Comparison of ENCODE assay signal across 8 mouse cellular contexts in the genomic region with DNA sequence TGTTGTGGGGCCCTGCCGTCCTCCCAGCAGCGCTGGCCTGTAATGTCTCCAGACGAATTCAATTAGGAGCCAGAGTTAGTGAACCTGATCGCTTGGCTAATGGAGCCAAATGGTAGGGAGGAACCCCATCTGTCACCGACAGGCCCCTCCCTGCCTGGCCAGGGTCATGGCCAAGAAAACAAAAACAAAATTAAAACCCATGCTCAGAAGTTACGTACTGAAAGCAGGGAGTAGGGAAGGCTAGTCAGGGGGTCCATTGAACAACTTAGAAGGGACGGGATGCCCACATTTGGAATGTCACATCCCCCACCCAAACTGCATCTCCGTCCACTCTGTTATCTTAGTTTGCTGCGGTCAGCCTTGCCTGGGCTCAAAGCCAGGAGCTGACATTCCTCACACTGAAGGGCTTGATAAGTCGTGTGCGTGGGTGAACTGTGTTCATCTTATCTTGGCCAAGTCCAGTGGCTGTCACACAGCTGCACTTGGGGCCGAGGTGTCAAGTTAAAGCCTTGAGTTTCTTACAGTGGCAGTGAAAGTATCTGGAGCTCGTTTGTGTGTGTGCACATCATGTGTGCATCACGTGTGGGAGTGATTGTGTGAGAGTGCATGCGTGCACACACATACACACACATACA. TPM values are rescaled to one million over a fixed set of nuclear protein-coding genes. Genes with fewer than 3 reads are reported as not detected.
A peak's percentile ranks its signal among the peaks of the same experiment; 100 is the strongest.
DNase-seq lines count a peak whose midpoint lies in the region; ATAC-seq lines count a peak whose summit lies in the region.

No protein-coding gene starts in this region.

- peaks cover 19% of the 10 kb centered on the region for H3K4me1 ChIP-seq in neural tube, embryonic 15.5 days
- peaks cover 5% of the 10 kb centered on the region for H3K4me1 ChIP-seq in embryonic facial prominence, embryonic 11.5 days (ENCODE audit: control insufficient read depth, insufficient read depth, low read length)

- no peak for ATAC-seq in neural tube, embryonic 15.5 days (ENCODE audit: low FRiP score)
- ATAC-seq in embryonic facial prominence, embryonic 11.5 days (replicated peaks; ENCODE audit: insufficient number of reproducible peaks, low FRiP score, low TSS enrichment, low read depth) = peak; percentile 76; the same call in 1 of the 2 replicates

- no peak overlapping the region for H3K4me3 ChIP-seq in neural tube, embryonic 15.5 days (replicated peaks)
- no peak overlapping the region for H3K4me3 ChIP-seq in embryonic facial prominence, embryonic 11.5 days (ENCODE audit: low read depth, low read length)

- no peak overlapping the region for H3K9ac ChIP-seq in neural tube, embryonic 15.5 days (replicated peaks)
- H3K9ac ChIP-seq in embryonic facial prominence, embryonic 11.5 days (replicated peaks; ENCODE audit: low read length) = no peak overlapping the region

- H3K36me3 ChIP-seq in neural tube, embryonic 15.5 days = no peaks in the 10 kb centered on the region
- H3K36me3 ChIP-seq in embryonic facial prominence, embryonic 11.5 days (replicated peaks; ENCODE audit: control insufficient read depth, insufficient read depth, low read depth, low read length) = no peaks in the 10 kb centered on the region

- H3K27ac ChIP-seq in neural tube, embryonic 15.5 days (replicated peaks) = no peak overlapping the region
- H3K27ac ChIP-seq in embryonic facial prominence, embryonic 11.5 days (replicated peaks; ENCODE audit: low read depth, low read length) = no peak overlapping the region

- 39% methylated on average over 15 of the region's 15 CpGs for WGBS in neural tube, embryonic 15.5 days
- 31% methylated on average over 15 of the region's 15 CpGs for WGBS in embryonic facial prominence, embryonic 11.5 days

- intact Hi-C loops in heart, postnatal 36 days (cut with DNase I) = no loop called here
- intact Hi-C loops in left cerebral cortex, postnatal 14 days (cut with DNase I) = no loop called here

- no peaks in the 10 kb centered on the region for H3K9me3 ChIP-seq in neural tube, embryonic 15.5 days (replicated peaks)
- H3K9me3 ChIP-seq in embryonic facial prominence, embryonic 11.5 days (replicated peaks; ENCODE audit: control insufficient read depth, low read length) = no peaks in the 10 kb centered on the region

- H3K4me2 ChIP-seq in neural tube, embryonic 15.5 days = no peak overlapping the region
- H3K4me2 ChIP-seq in embryonic facial prominence, embryonic 11.5 days (ENCODE audit: low read depth, low read length) = no peak overlapping the region

- no peaks in the 10 kb centered on the region; the same call in 1 of the 2 replicates for H3K27me3 ChIP-seq in neural tube, embryonic 15.5 days (replicated peaks)
- H3K27me3 ChIP-seq in embryonic facial prominence, embryonic 11.5 days (ENCODE audit: control insufficient read depth, insufficient read depth, low read length) = no peaks in the 10 kb centered on the region

- DNase-seq in neural tube, embryonic 10.5 days (ENCODE audit: extremely low spot score, low spot score) = peak; percentile 29
- peak; percentile 81 for DNase-seq in embryonic facial prominence, embryonic 11.5 days (ENCODE audit: low spot score)
- peak; percentile 33 to 50 for DNase-seq in heart, postnatal 36 days
- DNase-seq in lung, postnatal 14 days = peak; percentile 8
- DNase-seq in left cerebral cortex, postnatal 14 days (ENCODE audit: low spot score in 2 of 2) = no peak
- DNase-seq in layer of hippocampus, adult 9-10 months (ENCODE audit: low spot score) = no peak
- DNase-seq in frontal cortex, postnatal 10 days (ENCODE audit: low spot score in 2 of 2) = no peak

RNA-seq across cellular contexts. Expression of gene Scn5a, which starts 53.2 kb away (rescaled TPM):
- 0.31 and 0.46 TPM in 2 replicates for polyA plus RNA-seq in neural tube, embryonic 15.5 days (2015; fragmentation: Nextera tagmentation; extraction: Ambion mirVana)
- polyA plus RNA-seq in embryonic facial prominence, embryonic 11.5 days (2014; fragmentation: Nextera tagmentation; extraction: Ambion mirVana) = 0.52 and 0.61 TPM in 2 replicates
- 100 to 1,000 TPM; 127 to 161 TPM for total RNA-seq in heart, postnatal 36 days (2021)
- total RNA-seq in left cerebral cortex, postnatal 14 days (2021) = 1 to 10 TPM; 1.9 to 3.0 TPM

Comparison
In these comparisons a context has a peak if more than half of its experiments do, and no peak if none do; other contexts are left out.
1. DNase-seq: peak in neural tube, embryonic 10.5 days (single experiment), embryonic facial prominence, embryonic 11.5 days (single experiment), heart, postnatal 36 days (2 of 2) and lung, postnatal 14 days (single experiment); none in left cerebral cortex, postnatal 14 days (0 of 2), layer of hippocampus, adult 9-10 months (single experiment) and frontal cortex, postnatal 10 days (0 of 2).
2. RNA of gene Scn5a, which starts 53.2 kb away (total RNA-seq): 127 to 161 TPM in heart, postnatal 36 days; 1.9 to 3.0 TPM in left cerebral cortex, postnatal 14 days; every median in the first group is over 10 times any median in the second.